Mouse (Mus musculus): ENCODE data around the gene Gadd45g. TPM values are rescaled to one million over a fixed set of nuclear protein-coding genes. Genes with fewer than 3 reads are reported as not detected.

Gadd45g gene
- polyA plus RNA-seq, 2 experiments: 43.2 to 51.5 TPM

- Histone ChIP-seq H3K4me3 (replicated peaks; ENCODE audit: low read length) (no peak overlapping the region), H3K4me1 (ENCODE audit: control insufficient read depth, insufficient read depth, low read length) (peaks cover 22% of the 10 kb centered on the region), H3K9me3 (ENCODE audit: control insufficient read depth, low read length) (no peaks in the 10 kb centered on the region), H3K9ac (ENCODE audit: low read depth, low read length, severe bottlenecking) (0 out of 2 replicates have a peak overlapping the region, but pooled peaks have one; percentile 7), H3K27ac (replicated peaks; ENCODE audit: low read depth, low read length) (no peak overlapping the region), H3K36me3 (ENCODE audit: control insufficient read depth, insufficient read depth, low read length) (no peaks in the 10 kb centered on the region), H3K27me3 (ENCODE audit: control insufficient read depth, insufficient read depth, low read length) (no peaks in the 10 kb centered on the region), H3K4me2 (replicated peaks; ENCODE audit: low read depth, low read length, severe bottlenecking) (no peak overlapping the region)
- WGBS: 62% methylated on average over 5 of the region's 5 CpGs
- ATAC-seq (ENCODE audit: low FRiP score, low read depth) (no peak), DNase-seq (ENCODE audit: low spot score) (no peak)
- TF ChIP-seq POLR2A (IDR thresholded peaks at IDR 0.05; ENCODE audit: borderline replicate concordance, extremely low read depth, insufficient read depth, insufficient read length): no peak
Observed at GRCm38 (mm10) chr13:51884250-51884649, 37.8 kb downstream of the Gadd45g start.

- ATAC-seq (ENCODE audit: low FRiP score, low read depth) (no peak), DNase-seq (ENCODE audit: low spot score) (no peak)
- Histone ChIP-seq H3K4me1 (ENCODE audit: control insufficient read depth, insufficient read depth, low read length) (peaks cover 22% of the 10 kb centered on the region), H3K4me3 (replicated peaks; ENCODE audit: low read length) (no peak overlapping the region), H3K4me2 (replicated peaks; ENCODE audit: low read depth, low read length, severe bottlenecking) (no peak overlapping the region), H3K27me3 (ENCODE audit: control insufficient read depth, insufficient read depth, low read length) (no peaks in the 10 kb centered on the region), H3K9ac (ENCODE audit: low read depth, low read length, severe bottlenecking) (no peak overlapping the region), H3K27ac (replicated peaks; ENCODE audit: low read depth, low read length) (no peak overlapping the region), H3K36me3 (ENCODE audit: control insufficient read depth, insufficient read depth, low read length) (no peaks in the 10 kb centered on the region), H3K9me3 (ENCODE audit: control insufficient read depth, low read length) (no peaks in the 10 kb centered on the region)
- WGBS: 90% methylated on average over 10 of the region's 10 CpGs
- no peak for TF ChIP-seq POLR2A (IDR thresholded peaks at IDR 0.05; ENCODE audit: borderline replicate concordance, extremely low read depth, insufficient read depth, insufficient read length)
Observed at GRCm38 (mm10) chr13:51885594-51885993, 39.1 kb downstream of the Gadd45g start.

- DNase-seq (ENCODE audit: low spot score) (no peak), ATAC-seq (ENCODE audit: low FRiP score, low read depth) (no peak)
- Histone ChIP-seq H3K27me3 (ENCODE audit: control insufficient read depth, insufficient read depth, low read length) (no peaks in the 10 kb centered on the region), H3K4me3 (replicated peaks; ENCODE audit: low read length) (no peak overlapping the region), H3K4me1 (ENCODE audit: control insufficient read depth, insufficient read depth, low read length) (peaks cover 22% of the 10 kb centered on the region), H3K27ac (replicated peaks; ENCODE audit: low read depth, low read length) (no peak overlapping the region), H3K9ac (ENCODE audit: low read depth, low read length, severe bottlenecking) (no peak overlapping the region), H3K36me3 (ENCODE audit: control insufficient read depth, insufficient read depth, low read length) (no peaks in the 10 kb centered on the region), H3K9me3 (ENCODE audit: control insufficient read depth, low read length) (no peaks in the 10 kb centered on the region), H3K4me2 (replicated peaks; ENCODE audit: low read depth, low read length, severe bottlenecking) (no peak overlapping the region)
- 40% methylated on average over 6 of the region's 6 CpGs for WGBS
- TF ChIP-seq POLR2A (IDR thresholded peaks at IDR 0.05; ENCODE audit: borderline replicate concordance, extremely low read depth, insufficient read depth, insufficient read length): no peak
Observed at GRCm38 (mm10) chr13:51886085-51886484, 39.6 kb downstream of the Gadd45g start.

GRCm38 (mm10) chr13:51886723-51887122, 40.2 kb downstream of the Gadd45g start:
- Histone ChIP-seq H3K9ac (ENCODE audit: low read depth, low read length, severe bottlenecking) (no peak overlapping the region), H3K4me1 (ENCODE audit: control insufficient read depth, insufficient read depth, low read length) (peaks cover 19% of the 10 kb centered on the region), H3K27ac (replicated peaks; ENCODE audit: low read depth, low read length) (no peak overlapping the region), H3K27me3 (ENCODE audit: control insufficient read depth, insufficient read depth, low read length) (no peaks in the 10 kb centered on the region), H3K36me3 (ENCODE audit: control insufficient read depth, insufficient read depth, low read length) (no peaks in the 10 kb centered on the region), H3K9me3 (ENCODE audit: control insufficient read depth, low read length) (no peaks in the 10 kb centered on the region), H3K4me3 (replicated peaks; ENCODE audit: low read length) (no peak overlapping the region), H3K4me2 (replicated peaks; ENCODE audit: low read depth, low read length, severe bottlenecking) (no peak overlapping the region)
- peak; percentile 75 for DNase-seq (ENCODE audit: low spot score)
- ATAC-seq (ENCODE audit: low FRiP score, low read depth): peak; percentile 55; the same call in 1 of the 2 replicates
- WGBS: 47% methylated on average over 10 of the region's 10 CpGs
- no peak for TF ChIP-seq POLR2A (IDR thresholded peaks at IDR 0.05; ENCODE audit: borderline replicate concordance, extremely low read depth, insufficient read depth, insufficient read length)

- no peak overlapping the region for H3K4me3 ChIP-seq (replicated peaks; ENCODE audit: low read length)
- no peaks in the 10 kb centered on the region for H3K36me3 ChIP-seq (ENCODE audit: control insufficient read depth, insufficient read depth, low read length)
- H3K9me3 ChIP-seq (ENCODE audit: control insufficient read depth, low read length): no peaks in the 10 kb centered on the region
- H3K27me3 ChIP-seq (ENCODE audit: control insufficient read depth, insufficient read depth, low read length): no peaks in the 10 kb centered on the region
- H3K4me2 ChIP-seq (replicated peaks; ENCODE audit: low read depth, low read length, severe bottlenecking): no peak overlapping the region
- WGBS: 74% methylated on average over 2 of the region's 2 CpGs
- ATAC-seq (ENCODE audit: low FRiP score, low read depth) (no peak), DNase-seq (ENCODE audit: low spot score) (no peak)
- peaks cover 18% of the 10 kb centered on the region for H3K4me1 ChIP-seq (ENCODE audit: control insufficient read depth, insufficient read depth, low read length)
- no peak overlapping the region for H3K27ac ChIP-seq (replicated peaks; ENCODE audit: low read depth, low read length)
- TF ChIP-seq POLR2A (IDR thresholded peaks at IDR 0.05; ENCODE audit: borderline replicate concordance, extremely low read depth, insufficient read depth, insufficient read length): no peak
- H3K9ac ChIP-seq (ENCODE audit: low read depth, low read length, severe bottlenecking): no peak overlapping the region
Observed at GRCm38 (mm10) chr13:51888426-51888825, 41.9 kb downstream of the Gadd45g start.

Data from limb, embryonic 14.5 days (tissue).